Mouse (Mus musculus) spleen, adult 12 weeks (tissue): ENCODE results near the gene Mfng.

ENCODE experiments used
- DNase-seq: peaks from one replicate; pipeline ENCODE4 v3.0.0; 2022; ENCODE audit warnings: low spot score

Gene Mfng

DNA sequence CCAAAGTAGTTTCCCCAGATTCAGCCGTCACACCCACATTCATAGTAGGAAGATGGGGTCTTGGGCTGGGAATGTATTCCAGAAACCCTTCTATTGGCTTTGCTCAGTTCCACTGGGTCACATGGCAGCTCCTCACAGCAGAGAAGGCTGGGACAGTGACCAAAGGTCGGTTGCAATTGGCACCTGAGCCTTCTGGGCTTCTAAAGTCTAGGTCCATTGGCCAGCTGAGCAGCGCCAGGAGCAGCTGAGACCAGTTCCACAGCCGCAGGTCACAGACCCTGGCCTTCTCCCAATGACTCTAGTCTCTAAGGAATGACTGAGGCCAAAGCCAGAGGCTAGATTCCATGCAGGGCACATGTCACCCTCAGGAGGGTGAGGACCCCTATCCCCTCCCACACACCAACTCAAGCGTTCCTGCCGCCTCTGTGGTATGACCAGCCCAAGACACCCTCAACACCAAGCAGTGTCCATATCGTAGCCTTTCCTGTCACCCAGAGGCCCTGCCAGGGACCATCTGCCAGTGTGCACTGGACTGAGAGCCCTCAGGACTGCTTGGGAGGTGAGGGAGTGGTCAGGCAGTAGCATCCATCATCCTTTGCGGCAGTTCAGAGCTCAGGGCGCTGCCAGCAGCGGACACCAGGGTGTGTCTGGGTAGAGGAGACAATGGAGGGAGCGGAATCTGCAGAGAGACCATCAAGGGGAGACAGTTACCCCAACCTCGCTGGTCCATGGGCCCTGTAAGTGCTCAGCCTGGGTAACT is 17.1 kb downstream of the Mfng start:
- DNase-seq, result no peak

DNA sequence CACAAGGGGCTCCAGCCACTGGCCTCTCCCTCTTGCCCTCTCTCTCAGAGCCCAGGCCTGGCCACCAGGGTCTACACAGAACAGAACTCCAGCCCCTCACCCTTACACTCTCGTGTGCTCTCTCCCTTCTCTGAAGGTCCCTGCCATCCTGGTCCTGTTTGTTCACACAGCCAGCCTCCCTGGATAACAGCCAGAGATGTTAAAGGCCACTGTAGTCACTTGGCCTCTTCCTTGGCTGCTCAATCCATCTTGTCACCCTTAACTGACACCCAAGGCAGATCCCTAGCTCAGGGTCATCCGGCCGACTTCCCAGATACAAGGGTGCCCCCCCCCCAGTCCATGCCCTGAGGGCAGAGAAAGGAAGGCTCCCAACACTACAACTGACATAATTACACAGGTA is 18.0 kb downstream of the Mfng start:
- no peak for DNase-seq

DNA sequence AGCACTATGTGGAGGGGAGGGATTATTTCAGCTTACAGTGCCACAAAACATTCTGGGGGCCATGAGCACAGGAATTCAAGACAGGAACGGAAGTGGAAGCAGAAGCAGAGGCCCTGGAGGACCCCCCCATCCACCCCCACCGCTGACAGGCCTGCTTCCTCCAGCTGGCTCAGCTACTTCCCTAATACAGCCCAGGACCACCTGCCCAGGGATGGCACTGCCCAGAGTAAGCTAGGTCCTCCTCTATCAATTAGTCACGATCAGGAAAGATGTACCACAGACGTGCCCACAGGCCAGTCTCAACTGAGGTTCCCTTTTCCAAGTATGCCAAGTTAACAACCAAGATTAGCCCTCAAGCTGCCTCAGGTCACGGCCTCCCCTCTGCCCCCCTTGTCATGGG is 19.1 kb downstream of the Mfng start:
- no peak for DNase-seq

DNA sequence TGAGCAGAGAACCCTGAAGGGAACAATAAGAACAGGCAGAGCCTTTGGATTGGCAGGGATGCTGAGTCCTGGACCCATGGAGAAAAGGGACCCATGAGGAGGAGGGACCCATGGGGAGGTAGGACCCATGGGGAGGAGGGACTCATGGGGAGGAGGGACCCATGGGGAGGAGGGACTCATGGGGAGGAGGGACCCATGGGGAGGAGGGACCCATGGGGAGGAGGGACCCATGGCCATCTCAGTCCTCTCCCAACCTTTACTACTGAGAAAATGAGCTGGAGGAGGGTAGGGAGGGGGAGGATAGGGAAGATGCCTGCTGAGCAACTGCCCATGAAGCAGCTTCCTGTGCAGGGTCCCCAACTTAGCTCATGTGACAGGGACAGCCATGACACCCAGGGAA is 20.3 kb downstream of the Mfng start:
- no peak for DNase-seq

DNA sequence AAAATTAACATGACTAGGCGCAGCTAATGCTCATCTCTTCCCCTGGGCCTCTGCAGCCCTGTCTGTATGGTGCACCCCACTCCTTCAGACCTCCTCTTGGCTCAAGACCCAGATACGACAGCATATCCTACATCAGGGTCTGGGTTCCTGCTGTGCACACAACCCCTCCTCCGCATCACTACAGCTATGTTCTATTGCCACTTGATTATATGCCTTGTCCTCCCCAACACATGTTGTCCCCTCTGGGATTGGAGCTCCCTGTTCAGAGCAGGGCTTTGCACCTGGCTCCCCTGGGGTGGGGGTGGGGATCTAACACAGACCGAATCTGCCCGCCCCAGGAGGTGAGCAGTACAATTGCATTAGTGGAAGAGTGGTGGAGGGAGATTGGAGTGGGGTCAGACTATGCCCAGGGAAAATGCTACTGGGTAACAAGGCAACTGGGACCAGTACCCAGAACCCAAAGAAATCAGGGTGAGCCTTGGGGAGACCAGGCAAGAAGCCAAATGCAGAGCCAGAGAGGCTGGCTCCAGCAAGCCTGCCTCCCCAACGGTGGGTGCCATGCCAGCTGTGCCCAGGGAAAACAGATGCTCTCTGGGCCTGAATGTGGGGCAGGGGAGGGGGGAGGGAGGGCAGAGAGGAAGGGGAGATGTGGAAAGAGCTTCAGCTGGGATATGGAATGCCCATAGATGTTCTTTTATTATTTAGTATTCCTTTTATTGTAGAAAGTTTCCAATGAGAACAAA is 22.5 kb downstream of the Mfng start:
- no peak for DNase-seq

DNA sequence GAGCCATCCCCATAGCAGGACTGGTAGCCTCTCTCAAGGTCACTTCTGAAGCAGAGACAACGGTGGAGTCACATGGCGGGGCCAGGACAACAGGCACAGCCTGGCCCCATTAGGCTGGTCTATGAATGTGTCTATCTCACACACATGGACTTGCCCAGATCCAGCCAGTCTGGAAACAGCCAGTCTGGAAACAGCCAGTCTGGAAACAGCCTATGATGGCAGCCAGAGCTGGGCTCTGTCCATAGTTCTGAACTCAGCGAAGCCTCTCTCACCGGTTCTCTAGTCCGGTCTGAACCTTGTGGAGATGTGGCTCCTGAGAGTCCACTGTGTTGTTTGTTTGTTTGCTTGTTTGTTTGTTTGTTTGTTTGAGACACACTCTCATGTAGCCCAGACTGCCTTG is 23.4 kb downstream of the Mfng start:
- DNase-seq, result no peak

DNA sequence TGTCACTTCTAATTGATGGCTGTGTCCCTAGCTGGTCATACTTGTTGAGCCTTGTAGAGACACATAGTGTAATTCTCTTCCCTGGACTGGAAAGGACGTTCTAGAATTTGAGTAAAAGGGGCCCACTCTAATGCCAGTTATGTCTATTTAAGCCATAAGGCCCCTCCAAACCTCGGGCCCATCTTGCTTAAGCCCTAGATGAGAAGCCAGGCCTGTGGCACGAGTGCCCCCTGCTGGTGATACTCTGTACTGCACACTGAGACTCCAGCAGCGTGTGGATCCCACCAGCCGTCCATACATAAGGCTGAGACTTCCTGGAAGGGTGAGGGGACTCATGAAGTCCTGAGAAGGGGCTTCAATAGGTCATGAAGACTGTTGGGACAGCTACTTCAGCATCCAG is 29.1 kb downstream of the Mfng start:
- DNase-seq, result peak; percentile 54

DNA sequence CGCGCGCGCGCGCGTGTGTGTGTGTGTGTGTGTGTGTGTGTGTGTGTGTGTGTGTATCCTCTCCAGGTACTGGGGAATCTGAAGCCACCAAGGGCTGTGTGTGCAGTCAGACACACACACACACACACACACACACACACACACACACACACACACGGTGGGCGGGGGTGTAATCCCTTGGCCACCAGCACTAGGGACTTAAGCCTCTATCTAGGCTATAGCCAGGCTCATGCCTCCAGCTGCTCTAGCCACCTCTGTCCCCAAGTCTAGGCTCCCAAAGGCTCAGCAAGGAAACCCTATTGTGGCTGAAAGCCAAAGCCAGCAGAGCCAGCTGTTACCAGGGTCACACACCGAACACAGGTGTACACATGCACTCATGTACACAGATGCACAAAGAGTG is 30.4 kb downstream of the Mfng start:
- no peak for DNase-seq

DNA sequence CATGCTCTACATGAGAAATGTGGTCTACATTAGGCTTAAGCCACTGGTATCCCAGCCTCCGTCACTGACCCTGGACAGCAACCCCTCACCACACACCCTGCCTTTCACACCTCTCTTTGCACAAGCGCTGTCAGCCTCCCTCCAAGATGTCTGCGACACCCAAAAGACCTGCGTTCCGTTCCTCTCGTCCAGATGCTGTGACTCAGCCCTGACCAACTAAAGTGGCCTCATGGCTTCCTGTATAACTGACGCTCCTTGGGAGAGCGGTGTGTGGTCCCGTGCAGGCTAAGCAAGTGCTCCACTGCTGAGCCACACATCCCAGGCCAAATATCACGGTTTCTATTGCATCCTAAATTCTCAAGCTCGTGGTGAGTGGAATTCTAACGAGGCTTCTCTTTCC is 32.6 kb downstream of the Mfng start:
- DNase-seq, result no peak

DNA sequence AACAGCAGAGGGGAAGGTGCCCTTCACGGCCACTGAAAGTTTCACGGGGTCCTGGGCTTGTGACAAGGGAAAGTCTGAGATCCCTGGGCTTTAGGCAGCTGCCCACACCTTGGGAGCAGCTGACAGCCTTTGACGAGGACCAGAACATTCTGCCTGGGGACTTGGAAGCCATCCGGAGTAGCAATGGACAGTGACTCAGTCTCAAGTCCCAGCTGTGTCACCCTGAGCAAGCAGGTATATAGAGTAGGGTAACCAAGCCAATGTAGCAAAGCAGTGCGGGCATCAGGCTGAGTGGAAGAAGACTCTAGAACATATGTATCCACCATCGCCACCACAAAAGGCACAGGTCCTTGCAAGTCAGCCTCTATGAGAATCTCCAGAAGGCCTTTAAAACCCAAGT is 36.1 kb downstream of the Mfng start:
- no peak for DNase-seq

DNA sequence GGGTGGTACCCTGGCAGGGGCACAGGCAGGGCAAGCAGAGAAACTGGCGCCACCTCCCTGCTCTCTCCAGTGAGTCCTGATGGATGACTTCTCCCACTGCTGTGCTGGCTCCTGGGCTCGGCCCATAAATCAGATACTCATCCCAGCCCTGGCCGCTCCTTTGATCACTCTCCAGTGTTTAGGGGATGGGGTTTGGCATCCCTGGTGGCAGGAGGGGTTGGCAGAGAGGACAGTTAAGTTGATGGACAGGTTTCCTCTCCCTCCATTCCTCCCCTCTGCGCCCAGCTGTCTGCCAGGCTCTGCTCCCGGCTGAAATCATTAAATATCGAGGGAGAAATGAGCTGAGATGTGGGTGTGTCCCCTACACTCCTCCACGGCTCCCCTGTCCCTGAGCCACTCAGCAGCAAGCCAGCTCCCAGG is 36.6 kb downstream of the Mfng start:
- DNase-seq, result no peak

DNA sequence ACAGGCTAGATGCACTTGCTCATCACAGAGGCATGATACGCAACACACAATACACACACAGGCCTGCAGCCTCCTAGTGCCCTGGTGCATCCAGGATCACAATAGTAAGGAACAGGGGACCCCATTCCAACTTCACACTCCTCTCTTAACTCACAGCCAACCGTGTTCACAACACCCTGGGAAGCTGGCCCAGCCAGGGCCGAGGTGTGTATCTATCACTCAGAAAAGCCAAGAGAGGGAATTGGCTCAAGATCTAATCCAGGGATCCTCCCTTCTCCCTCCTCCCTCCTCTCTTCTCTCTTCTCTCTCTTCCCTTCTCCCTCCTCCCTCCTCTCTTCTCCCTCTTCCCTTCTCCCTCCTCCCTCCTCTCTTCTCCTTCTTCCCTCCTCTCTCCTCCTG is 37.1 kb downstream of the Mfng start:
- no peak for DNase-seq

DNA sequence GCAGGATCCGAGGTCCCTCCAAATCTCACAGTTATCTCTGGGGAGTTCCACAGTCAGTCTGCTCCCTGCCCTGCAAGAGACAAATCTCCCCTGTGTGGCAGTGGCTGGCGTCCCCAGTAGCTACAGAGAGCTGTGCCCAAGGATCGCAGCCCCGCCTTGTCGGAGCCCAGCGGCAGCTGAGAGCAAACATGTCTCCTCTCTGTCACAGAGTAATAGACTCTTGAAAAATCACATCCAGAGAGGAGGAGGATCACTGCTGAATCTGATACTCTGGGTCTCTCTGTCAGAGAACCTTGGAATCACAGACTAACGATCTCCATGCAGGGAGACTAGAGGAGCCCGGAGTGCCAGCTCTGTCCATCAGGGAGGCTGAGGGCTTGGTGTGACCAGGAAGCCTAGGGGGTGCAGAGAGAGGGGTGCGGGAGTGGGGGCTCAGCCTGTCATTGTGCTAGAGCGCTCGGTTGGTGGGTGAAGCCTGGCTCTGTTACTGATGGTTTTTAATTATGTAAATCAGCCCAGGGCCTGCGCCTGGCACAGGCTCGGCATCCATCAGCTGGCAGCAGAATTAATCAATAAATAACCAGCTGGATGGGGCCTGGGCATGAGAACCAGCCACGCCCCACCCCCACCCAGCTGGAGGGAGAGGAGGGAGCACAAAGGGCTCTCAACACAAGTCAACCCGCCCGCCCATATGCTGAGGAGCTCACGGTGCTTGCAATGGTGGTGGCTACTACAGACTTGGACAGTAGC is 37.7 kb downstream of the Mfng start:
- DNase-seq, result no peak

DNA sequence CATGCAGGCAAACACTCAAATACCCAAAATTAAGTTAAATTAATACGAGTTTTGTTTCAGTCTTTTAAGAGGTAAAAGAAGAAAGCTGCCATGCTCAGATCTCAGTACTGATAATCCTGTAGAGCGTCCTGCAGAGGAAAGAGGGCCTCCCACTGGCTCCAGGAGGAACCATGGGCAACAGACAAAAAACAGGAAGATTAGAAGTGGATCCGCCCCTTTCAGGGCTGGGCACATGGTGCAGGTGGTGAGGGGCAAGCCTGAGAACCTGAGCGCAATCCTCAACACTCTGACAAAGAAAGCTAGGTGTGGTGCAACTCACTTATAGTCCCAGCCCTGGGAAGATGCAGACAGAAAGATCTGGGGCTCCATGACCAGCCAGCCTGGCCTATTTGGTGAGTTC is 41.4 kb downstream of the Mfng start:
- DNase-seq, result no peak

DNA sequence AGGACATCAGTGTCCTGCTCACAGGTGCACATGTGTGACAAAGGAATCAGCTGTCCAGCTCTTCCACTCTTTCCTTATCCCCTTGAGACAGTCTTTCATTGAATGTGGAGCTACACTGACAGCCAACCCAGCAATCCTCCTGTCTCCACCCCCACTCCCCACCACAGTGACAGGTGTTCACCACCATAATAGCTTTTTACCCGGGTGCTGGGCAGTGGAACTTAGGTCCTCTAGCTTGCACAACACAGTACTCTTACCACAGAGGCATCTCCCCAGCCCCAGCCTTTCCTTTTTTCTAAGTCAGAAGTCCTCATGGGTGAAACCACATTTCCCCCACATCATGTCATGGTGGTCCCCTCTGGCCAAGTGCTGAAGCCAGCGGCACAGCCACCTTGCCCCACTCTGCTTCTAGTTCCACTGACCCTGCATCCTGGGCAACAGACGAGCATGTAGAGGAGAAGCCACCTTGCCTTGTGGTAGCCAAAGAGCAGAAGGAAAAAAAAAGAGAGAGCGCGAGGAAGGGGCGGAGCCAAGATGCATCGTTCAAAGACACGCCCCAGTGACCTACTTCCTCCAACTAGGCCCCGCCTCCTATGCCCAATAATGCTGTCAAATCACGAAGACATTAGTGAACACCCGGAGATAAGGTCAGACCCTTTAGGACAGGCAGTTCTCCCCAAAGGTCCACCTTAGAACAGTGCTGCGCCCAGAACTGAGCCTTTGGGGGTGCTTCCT is 42.8 kb downstream of the Mfng start:
- no peak for DNase-seq

DNA sequence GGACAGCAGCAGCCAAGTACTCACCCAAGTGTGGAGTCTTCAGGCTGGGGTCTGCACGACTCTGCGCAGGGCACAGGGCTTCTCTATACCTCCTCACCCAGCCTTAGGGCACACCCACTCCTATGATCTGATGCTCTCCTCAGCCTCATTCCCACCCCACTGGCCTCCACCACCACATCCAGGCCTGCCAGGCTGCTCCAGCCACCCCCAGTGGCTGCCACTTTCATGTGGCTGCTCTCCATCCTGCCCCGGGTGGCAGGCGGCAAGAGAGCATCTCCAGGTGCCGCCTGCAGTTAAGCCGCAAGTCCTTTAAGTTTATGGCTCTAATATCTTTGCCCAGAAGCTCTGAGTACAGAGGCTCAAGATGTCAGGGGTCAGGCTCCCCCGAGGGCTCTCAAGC is 46.6 kb downstream of the Mfng start:
- no peak for DNase-seq

DNA sequence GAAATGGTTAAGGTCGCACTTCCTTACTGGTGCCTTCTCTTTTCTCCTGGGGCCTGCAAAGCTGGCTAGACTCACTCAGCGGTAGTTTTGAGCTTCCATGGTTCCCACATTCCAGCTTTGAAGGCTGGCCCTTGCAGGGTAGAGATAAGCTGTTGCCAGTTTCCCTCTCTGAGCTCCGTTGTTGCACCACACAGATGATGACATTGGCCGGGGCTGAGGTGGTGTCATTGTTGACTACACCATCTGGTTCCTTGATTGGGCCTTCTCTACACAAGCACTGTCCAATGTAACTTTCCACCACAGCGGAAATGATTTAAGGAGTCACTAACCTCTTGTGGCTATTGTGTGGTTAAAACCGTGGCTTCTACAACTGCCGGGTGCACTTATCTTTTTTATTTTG is 52.7 kb downstream of the Mfng start:
- DNase-seq, result no peak

DNA sequence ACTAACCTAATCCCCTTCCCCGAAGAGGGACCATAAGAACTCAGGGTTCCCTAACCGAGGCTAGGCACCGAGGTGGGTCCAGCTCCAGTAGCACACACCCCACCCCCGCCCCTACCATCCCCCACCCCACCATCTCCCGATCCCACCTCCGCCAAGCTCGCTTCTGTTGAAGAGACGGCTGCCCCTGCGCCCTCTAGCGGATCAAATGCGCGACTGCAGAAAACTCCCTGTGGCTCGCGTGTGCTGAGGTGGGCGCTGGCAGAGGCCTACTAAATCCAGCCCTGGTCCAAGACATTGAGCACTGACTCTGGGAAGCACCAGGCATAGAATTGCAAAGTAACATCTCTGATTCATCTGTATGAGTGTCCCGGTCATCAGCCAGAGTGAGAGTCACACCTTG is 53.2 kb downstream of the Mfng start:
- peak; percentile 19 for DNase-seq

DNA sequence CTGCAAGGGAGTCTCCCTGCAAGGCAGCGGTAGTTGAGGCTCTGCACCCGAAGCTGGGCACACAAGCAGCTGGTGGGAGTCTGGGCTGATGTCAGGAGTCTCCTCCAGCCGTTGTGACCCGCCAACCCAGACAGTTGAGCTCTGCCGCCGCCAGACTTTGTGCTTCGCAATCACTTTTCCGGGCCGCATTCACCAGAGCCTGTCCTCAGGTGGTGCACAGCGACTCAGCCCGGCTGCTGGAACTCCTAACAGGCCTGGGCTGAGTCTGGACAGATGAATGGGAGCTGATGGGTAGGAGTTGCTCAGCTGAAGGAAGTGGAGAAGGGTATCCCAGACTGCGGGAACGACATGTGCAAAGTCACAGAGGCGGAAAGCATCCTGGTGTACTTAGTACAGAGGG is 53.9 kb downstream of the Mfng start:
- no peak for DNase-seq

DNA sequence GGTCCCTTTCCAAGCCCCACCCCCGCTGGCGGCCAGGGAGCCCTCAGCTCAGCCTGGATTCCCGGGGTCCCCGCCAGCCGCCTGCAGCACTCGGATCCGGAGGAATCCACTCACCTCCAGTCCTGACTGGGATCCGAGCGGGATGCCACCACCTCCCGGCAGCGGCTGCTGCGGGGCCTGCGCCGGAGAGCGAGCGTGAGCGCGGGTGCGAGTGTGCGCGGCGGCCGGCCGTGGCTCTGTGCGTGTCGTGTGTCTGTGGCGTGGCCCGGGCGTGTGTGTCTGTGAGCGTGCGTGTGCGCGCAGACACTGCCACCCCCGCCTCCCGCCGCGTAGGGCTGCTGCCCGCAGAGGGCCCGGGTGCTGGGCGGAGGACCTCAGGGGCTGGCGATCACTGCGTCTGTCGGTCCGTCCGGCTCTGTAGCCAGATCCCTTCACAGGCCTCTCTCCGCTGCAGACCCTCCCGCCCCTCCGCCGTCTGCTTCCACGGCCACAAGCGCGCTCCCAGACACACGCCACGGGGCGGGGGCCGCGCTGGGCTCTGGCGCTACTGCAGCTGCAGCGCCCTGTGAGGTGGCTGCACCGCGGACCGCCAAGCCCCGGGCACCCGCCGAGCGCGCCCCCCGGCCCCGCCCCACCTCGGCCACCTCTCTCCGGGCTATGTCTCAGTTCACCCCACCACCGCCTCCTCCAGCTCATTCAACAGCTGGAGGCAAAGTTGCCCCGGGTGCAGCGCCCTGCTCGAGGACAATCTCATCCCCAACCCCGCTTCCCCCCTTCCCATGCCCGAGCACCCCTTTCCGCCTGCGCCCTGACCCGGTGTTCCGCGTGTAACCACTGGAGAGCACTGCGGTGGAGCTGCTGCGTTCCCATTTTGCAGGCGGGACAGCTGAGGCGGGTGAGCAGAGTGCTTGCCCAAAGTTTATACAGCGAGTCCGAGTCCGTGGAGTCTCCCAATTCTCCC is 54.7 kb downstream of the Mfng start, which contains the start of gene Elfn2:
TSS of gene Elfn2 (minus strand) at position 482 of the 961 bp plus-strand sequence.
- DNase-seq, result no peak

DNA sequence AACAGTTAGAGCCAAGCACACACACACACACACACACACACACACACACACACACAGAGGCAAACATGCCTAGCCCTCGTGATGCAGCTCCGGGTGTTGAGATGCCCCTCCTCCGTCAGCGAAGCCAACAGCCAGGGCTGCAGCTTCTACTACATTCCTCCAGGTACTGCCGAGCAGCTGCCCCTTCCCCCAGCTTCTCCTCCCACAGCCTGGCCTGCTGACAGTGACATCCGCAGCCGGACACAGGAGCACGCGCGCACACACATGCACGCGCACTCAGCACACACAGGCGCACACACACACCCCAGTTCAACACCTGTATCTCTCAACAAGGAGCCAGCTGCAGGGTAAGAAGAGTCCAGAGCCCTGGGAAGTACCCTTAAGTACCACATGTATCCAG is 56.3 kb downstream of the Mfng start:
- no peak for DNase-seq
